20 mouse cellular contexts compared by ENCODE assay signal in genomic region chr2:178544411-178544810, GRCm38 (mm10).
A peak's percentile ranks its signal among the peaks of the same experiment; 100 is the strongest.
DNase-seq lines count a peak whose midpoint lies in the region; ATAC-seq and TF ChIP-seq lines count a peak whose summit lies in the region.
"Had no signal": no experiment of that assay in that cellular context is flagged by ENCODE, and none has a peak within 500 bp of the region (broad histone marks: within the 10 kb centered on the region; RNA-seq: fewer than 3 reads in every experiment).

No protein-coding gene starts in this region.

- H3K4me3 ChIP-seq in spleen, adult 2 months (ENCODE audit: extremely low read depth, insufficient read depth, insufficient read length) = no peak overlapping the region
- H3K4me3 ChIP-seq: embryonic facial prominence, embryonic 10.5 days; embryonic facial prominence, embryonic 12.5 days; forebrain, embryonic 13.5 days; forebrain, embryonic 15.5 days had no signal

- peak; percentile 50 for ATAC-seq in common myeloid progenitor, adult 5-6 weeks (replicated peaks; ENCODE audit: low read depth, poor library complexity, severe bottlenecking)
- ATAC-seq: activated CD4-positive, CD25-positive, alpha-beta regulatory T cell, adult 4 months; forebrain, embryonic 13.5 days; forebrain, embryonic 15.5 days; forebrain, postnatal 0 days had no signal

- H3K27ac ChIP-seq in spleen, adult 2 months (ENCODE audit: insufficient read depth, low read length) = peak overlapping the region; percentile 89
- H3K27ac ChIP-seq: embryonic facial prominence, embryonic 10.5 days; embryonic facial prominence, embryonic 12.5 days; forebrain, embryonic 13.5 days; forebrain, embryonic 15.5 days had no signal

- H3K27me3 ChIP-seq in spleen, adult 2 months (ENCODE audit: control insufficient read depth, insufficient read depth, low read length) = no peaks in the 10 kb centered on the region
- H3K27me3 ChIP-seq: embryonic facial prominence, embryonic 12.5 days; forebrain, embryonic 13.5 days; forebrain, embryonic 15.5 days had no signal

- no peak for DNase-seq in spleen, adult 2 months (ENCODE audit: low read depth in 1 of 2, low spot score in 2 of 2)
- no peak for DNase-seq in spleen, postnatal 14 days (ENCODE audit: low spot score in 2 of 2)
- no peak for DNase-seq in urinary bladder, postnatal 25 days (ENCODE audit: low spot score)
- no peak for DNase-seq in ovary, adult 18-20 months (ENCODE audit: low spot score)
- DNase-seq: adrenal gland, adult 8-10 months; adrenal gland, postnatal 14 days; adrenal gland, postnatal 36 days; cerebellum, adult 11 months; cerebellum, adult 18-20 months; cerebellum, adult 8-10 months; cerebellum, adult 9-11 months; cerebellum, postnatal 14 days; cerebellum, postnatal 36 days; forebrain, postnatal 0 days had no signal

- H3K36me3 ChIP-seq in spleen, adult 2 months (ENCODE audit: control insufficient read depth, insufficient read depth, low read length) = no peaks in the 10 kb centered on the region
- H3K36me3 ChIP-seq: embryonic facial prominence, embryonic 10.5 days; embryonic facial prominence, embryonic 12.5 days; forebrain, embryonic 15.5 days had no signal

- no peak for TF ChIP-seq CTCF in spleen, adult 2 months (IDR thresholded peaks at IDR 0.05; ENCODE audit: extremely low read depth, insufficient read depth, insufficient read length, insufficient replicate concordance)

- 79% methylated on average over 1 of the region's 1 CpGs for WGBS in spleen, adult 2 months

- TF ChIP-seq POLR2A in spleen, adult 2 months (IDR thresholded peaks at IDR 0.05; ENCODE audit: low read depth, low read length) = no peak

- peaks cover 19% of the 10 kb centered on the region; the same call in 1 of the 2 replicates for H3K4me1 ChIP-seq in spleen, adult 2 months (ENCODE audit: control insufficient read depth, insufficient read depth, insufficient read length)
- H3K4me1 ChIP-seq: embryonic facial prominence, embryonic 10.5 days had no signal
